ENCODE assay signal across 9 mouse cellular contexts in the genomic region with DNA sequence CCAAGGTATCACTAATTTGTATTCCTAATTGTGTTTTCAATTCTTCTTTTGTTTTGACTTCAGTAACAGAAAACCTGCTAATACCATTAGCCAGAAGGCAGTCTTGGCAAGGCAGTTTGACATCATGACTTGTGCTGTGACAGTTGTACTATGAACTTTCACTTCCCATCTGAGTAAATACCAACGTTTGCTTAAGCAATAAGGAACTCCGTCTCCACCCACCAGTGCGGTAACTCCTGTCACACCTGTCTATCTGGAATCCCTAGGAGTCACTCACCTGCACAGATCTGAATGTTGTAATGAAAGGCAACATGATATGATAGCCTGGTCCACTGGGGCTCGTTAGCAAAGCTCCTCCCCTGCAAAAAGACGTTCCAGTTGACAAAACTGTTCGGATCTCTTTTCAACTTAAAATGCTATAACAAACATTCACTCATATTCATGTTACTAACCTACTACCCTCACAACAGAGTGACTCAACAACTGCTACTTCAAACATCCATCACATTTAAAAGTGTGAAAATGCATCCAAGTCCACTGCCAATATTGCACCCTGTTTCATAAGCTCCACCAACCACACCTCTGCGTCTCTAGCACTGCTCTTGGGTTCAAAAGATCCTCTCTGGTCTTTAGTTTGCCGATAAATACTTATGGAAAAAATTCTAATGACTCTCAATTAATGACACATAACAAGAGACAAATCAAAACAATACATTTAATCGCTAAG. TPM values are rescaled to one million over a fixed set of nuclear protein-coding genes. Genes with fewer than 3 reads are reported as not detected.
DNase-seq lines count a peak whose midpoint lies in the region; ATAC-seq and TF ChIP-seq lines count a peak whose summit lies in the region.
"Had no signal": no experiment of that assay in that cellular context is flagged by ENCODE, and none has a peak within 500 bp of the region (broad histone marks: within the 10 kb centered on the region; RNA-seq: fewer than 3 reads in every experiment).

No protein-coding gene starts in this region.

- peaks cover 4% of the 10 kb centered on the region; the same call in 1 of the 2 replicates for H3K36me3 ChIP-seq in lung, postnatal 0 days (ENCODE audit: insufficient read depth, low read length)
- H3K36me3 ChIP-seq in limb, embryonic 14.5 days (ENCODE audit: control insufficient read depth, insufficient read depth, low read length), result peaks cover 6% of the 10 kb centered on the region
- H3K36me3 ChIP-seq in stomach, embryonic 14.5 days (ENCODE audit: control insufficient read depth, insufficient read depth, low read length), result peaks cover 7% of the 10 kb centered on the region

- H3K27ac ChIP-seq in lung, postnatal 0 days (ENCODE audit: low read length), result no peak overlapping the region
- no peak overlapping the region for H3K27ac ChIP-seq in limb, embryonic 14.5 days (replicated peaks; ENCODE audit: low read depth, low read length)
- H3K27ac ChIP-seq in stomach, embryonic 14.5 days (ENCODE audit: low read length), result no peak overlapping the region
- H3K27ac ChIP-seq: hindbrain, postnatal 0 days had no signal

- no peak for TF ChIP-seq EP300 in lung, postnatal 0 days (IDR thresholded peaks at IDR 0.05)

- no peaks in the 10 kb centered on the region for H3K9me3 ChIP-seq in lung, postnatal 0 days (ENCODE audit: low read length)
- H3K9me3 ChIP-seq in limb, embryonic 14.5 days (ENCODE audit: control insufficient read depth, low read length), result no peaks in the 10 kb centered on the region
- no peaks in the 10 kb centered on the region for H3K9me3 ChIP-seq in stomach, embryonic 14.5 days (ENCODE audit: control insufficient read depth, low read depth, low read length)

- no peak for ATAC-seq in lung, postnatal 0 days
- no peak for ATAC-seq in limb, embryonic 14.5 days (ENCODE audit: low FRiP score, low read depth)
- ATAC-seq in stomach, embryonic 14.5 days (ENCODE audit: insufficient number of reproducible peaks, insufficient read depth, low FRiP score, low read depth), result no peak
- ATAC-seq: hindbrain, postnatal 0 days had no signal

- no peak overlapping the region for H3K4me3 ChIP-seq in lung, postnatal 0 days (ENCODE audit: low read depth, low read length)
- H3K4me3 ChIP-seq in limb, embryonic 14.5 days (replicated peaks; ENCODE audit: low read length), result no peak overlapping the region
- no peak overlapping the region for H3K4me3 ChIP-seq in stomach, embryonic 14.5 days (ENCODE audit: low read depth, low read length)

- H3K4me2 ChIP-seq in lung, postnatal 0 days (replicated peaks; ENCODE audit: low read depth, low read length), result no peak overlapping the region; the same call in 1 of the 2 replicates
- peak overlapping the region; percentile 20; the same call in 1 of the 2 replicates for H3K4me2 ChIP-seq in limb, embryonic 14.5 days (replicated peaks; ENCODE audit: low read depth, low read length, severe bottlenecking)
- H3K4me2 ChIP-seq in stomach, embryonic 14.5 days (replicated peaks; ENCODE audit: low read depth, low read length), result peak overlapping the region; percentile 18

- peaks cover 3% of the 10 kb centered on the region; the same call in 1 of the 2 replicates for H3K4me1 ChIP-seq in lung, postnatal 0 days (ENCODE audit: insufficient read depth, low read depth, low read length)
- H3K4me1 ChIP-seq in limb, embryonic 14.5 days (ENCODE audit: control insufficient read depth, insufficient read depth, low read length), result peaks cover 30% of the 10 kb centered on the region
- 0 out of 2 replicates have a peak, but pooled peaks cover 3% of the 10 kb centered on the region for H3K4me1 ChIP-seq in stomach, embryonic 14.5 days (ENCODE audit: control insufficient read depth, insufficient read depth, low read length)

- whole genome bisulfite sequencing in lung, postnatal 0 days, result 56% methylated on average over 9 of the region's 9 CpGs
- 71% methylated on average over 9 of the region's 9 CpGs for WGBS in limb, embryonic 14.5 days
- WGBS in stomach, embryonic 14.5 days, result 69% methylated on average over 9 of the region's 9 CpGs

- H3K27me3 ChIP-seq in lung, postnatal 0 days (replicated peaks; ENCODE audit: insufficient read depth, low read length), result no peaks in the 10 kb centered on the region
- H3K27me3 ChIP-seq in limb, embryonic 14.5 days (ENCODE audit: control insufficient read depth, insufficient read depth, low read length), result no peaks in the 10 kb centered on the region
- no peaks in the 10 kb centered on the region for H3K27me3 ChIP-seq in stomach, embryonic 14.5 days (ENCODE audit: control insufficient read depth, insufficient read depth, low read length)

- no peak for TF ChIP-seq POLR2A in limb, embryonic 14.5 days (IDR thresholded peaks at IDR 0.05; ENCODE audit: borderline replicate concordance, extremely low read depth, insufficient read depth, insufficient read length)

- peak; percentile 32 for DNase-seq in lung, postnatal 0 days (ENCODE audit: low spot score)
- no peak for DNase-seq in lung, postnatal 4 days
- DNase-seq in gonadal fat pad, adult 2 months (ENCODE audit: low read depth), result peak; percentile 86
- DNase-seq in limb, embryonic 14.5 days (ENCODE audit: low spot score), result no peak
- DNase-seq in embryo, embryonic 11 days, result no peak
- DNase-seq in right cerebral cortex, postnatal 10 days (ENCODE audit: low spot score in 2 of 2), result no peak
- DNase-seq: right cerebral cortex, postnatal 25 days had no signal

- TF ChIP-seq CTCF in lung, postnatal 0 days (IDR thresholded peaks at IDR 0.05), result no peak

- no peak overlapping the region for H3K9ac ChIP-seq in lung, postnatal 0 days (replicated peaks; ENCODE audit: low read depth)
- H3K9ac ChIP-seq in limb, embryonic 14.5 days (ENCODE audit: low read depth, low read length, severe bottlenecking), result no peak overlapping the region
- no peak overlapping the region for H3K9ac ChIP-seq in stomach, embryonic 14.5 days (replicated peaks; ENCODE audit: low read depth, low read length)

RNA-seq across cellular contexts. Expression of gene Erlin1, which starts 2.1 kb away (rescaled TPM):
- polyA plus RNA-seq in lung, postnatal 0 days (2015; fragmentation: Nextera tagmentation; extraction: Ambion mirVana), result 22.7 and 26.9 TPM in 2 replicates
- 9.5 and 9.9 TPM in 2 replicates for polyA plus RNA-seq in gonadal fat pad, adult 2 months (2012; rRNA removed)
- polyA plus RNA-seq in limb, embryonic 14.5 days (2012; rRNA removed), result 31.4 and 35.9 TPM in 2 replicates
- polyA plus RNA-seq in limb, embryonic 14.5 days (2014; fragmentation: Nextera tagmentation; extraction: Ambion mirVana), result 32.3 and 38.0 TPM in 2 replicates
- 38.9 and 42.7 TPM in 2 replicates for polyA plus RNA-seq in stomach, embryonic 14.5 days (2014; fragmentation: Nextera tagmentation; extraction: Ambion mirVana)

RNA-seq across cellular contexts. Expression of gene Cyp2c23, which starts 38.5 kb away (rescaled TPM):
- polyA plus RNA-seq in lung, postnatal 0 days (2015; fragmentation: Nextera tagmentation; extraction: Ambion mirVana), result 0.56 and 0.80 TPM in 2 replicates
- 0.25 and 0.31 TPM in 2 replicates for polyA plus RNA-seq in gonadal fat pad, adult 2 months (2012; rRNA removed)
- 0.04 and 0.05 TPM in 2 replicates for polyA plus RNA-seq in limb, embryonic 14.5 days (2012; rRNA removed)
- 0.12 TPM in 1 of 2 replicates, not detected in the other for polyA plus RNA-seq in limb, embryonic 14.5 days (2014; fragmentation: Nextera tagmentation; extraction: Ambion mirVana)
- polyA plus RNA-seq in stomach, embryonic 14.5 days (2014; fragmentation: Nextera tagmentation; extraction: Ambion mirVana), result 1.7 TPM in 2 replicates
- polyA plus RNA-seq: hindbrain, postnatal 0 days had no signal

RNA-seq across cellular contexts. Expression of gene Chuk, which starts 39.8 kb away (rescaled TPM):
- 32.8 and 33.4 TPM in 2 replicates for polyA plus RNA-seq in lung, postnatal 0 days (2015; fragmentation: Nextera tagmentation; extraction: Ambion mirVana)
- 19.4 and 20.0 TPM in 2 replicates for polyA plus RNA-seq in gonadal fat pad, adult 2 months (2012; rRNA removed)
- 60.3 and 64.9 TPM in 2 replicates for polyA plus RNA-seq in limb, embryonic 14.5 days (2012; rRNA removed)
- polyA plus RNA-seq in limb, embryonic 14.5 days (2014; fragmentation: Nextera tagmentation; extraction: Ambion mirVana), result 37.0 and 42.2 TPM in 2 replicates
- polyA plus RNA-seq in stomach, embryonic 14.5 days (2014; fragmentation: Nextera tagmentation; extraction: Ambion mirVana), result 44.8 and 45.9 TPM in 2 replicates

Comparison
In these comparisons a context has a peak if more than half of its experiments do, and no peak if none do; other contexts are left out.
1. DNase-seq: peak in lung, postnatal 0 days (single experiment) and gonadal fat pad, adult 2 months (single experiment); none in lung, postnatal 4 days (0 of 2), limb, embryonic 14.5 days (single experiment), embryo, embryonic 11 days (single experiment) and right cerebral cortex, postnatal 10 days (0 of 2).